Comparison of ENCODE assay signal across 18 mouse cellular contexts in the genomic region with DNA sequence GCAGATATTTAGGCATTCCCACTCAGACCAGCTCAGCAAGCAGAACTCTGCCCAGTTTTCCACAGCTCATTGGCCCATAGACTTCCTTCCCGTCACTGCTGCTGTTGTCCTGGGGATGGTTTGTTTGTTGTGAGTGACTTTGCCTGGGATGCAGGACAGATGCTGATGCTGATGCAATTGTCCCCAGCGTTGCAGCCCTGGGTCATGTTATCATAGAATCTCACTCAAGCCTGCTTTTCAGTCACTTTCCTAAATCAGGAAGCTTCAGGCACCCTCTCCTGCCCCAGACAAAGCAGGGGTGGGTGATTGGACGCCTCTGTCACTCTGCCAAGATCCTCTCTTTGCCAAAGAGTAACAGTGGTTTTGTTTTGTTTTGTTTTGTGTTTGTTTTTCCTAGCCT.
DNase-seq lines count a peak whose midpoint lies in the region; ATAC-seq lines count a peak whose summit lies in the region.
"Had no signal": no experiment of that assay in that cellular context is flagged by ENCODE, and none has a peak within 500 bp of the region (broad histone marks: within the 10 kb centered on the region; RNA-seq: fewer than 3 reads in every experiment).

No protein-coding gene starts in this region.

- DNase-seq in heart, adult 18-20 months = peak; percentile 32 to 39
- no peak for DNase-seq in heart, postnatal 25 days (ENCODE audit: low spot score)
- peak; percentile 36 for DNase-seq in adipocyte (ENCODE audit: low spot score)
- peak; percentile 7 for DNase-seq in heart, postnatal 4 days
- DNase-seq in lung, postnatal 14 days = peak; percentile 36
- DNase-seq in layer of hippocampus, postnatal 10 days (ENCODE audit: low spot score in 2 of 2) = no peak
- no peak for DNase-seq in forebrain, embryonic 11.5 days (ENCODE audit: low spot score)
- DNase-seq: adrenal gland, postnatal 25 days; cerebellum, adult 18-20 months; right cerebral cortex, adult 18-20 months had no signal

- intact Hi-C loops in heart, postnatal 25 days (cut with DNase I) = loop anchor here (5.0 to 10.0 kb wide), 4 partner anchors 138 to 712 kb away; no protein-coding TSS in a partner anchor

- no peaks in the 10 kb centered on the region for H3K27me3 ChIP-seq in midbrain, embryonic 13.5 days
- no peaks in the 10 kb centered on the region for H3K27me3 ChIP-seq in forebrain, embryonic 11.5 days (ENCODE audit: control insufficient read depth, insufficient read depth, low read length)
- H3K27me3 ChIP-seq: embryonic facial prominence, embryonic 12.5 days; forebrain, embryonic 13.5 days; hindbrain, embryonic 15.5 days; neural tube, embryonic 13.5 days; Patski had no signal

- no peak overlapping the region for H3K9ac ChIP-seq in midbrain, embryonic 13.5 days (replicated peaks)
- H3K9ac ChIP-seq in forebrain, embryonic 11.5 days (ENCODE audit: low read length) = no peak overlapping the region
- H3K9ac ChIP-seq: embryonic facial prominence, embryonic 12.5 days; forebrain, embryonic 13.5 days; hindbrain, embryonic 15.5 days; liver, embryonic 14.5 days; neural tube, embryonic 13.5 days had no signal

- H3K27ac ChIP-seq in midbrain, embryonic 13.5 days = no peak overlapping the region
- H3K27ac ChIP-seq in forebrain, embryonic 11.5 days (ENCODE audit: low read depth, low read length) = no peak overlapping the region
- H3K27ac ChIP-seq: embryonic facial prominence, embryonic 12.5 days; forebrain, embryonic 13.5 days; hindbrain, embryonic 15.5 days; liver, embryonic 14.5 days; midbrain, embryonic 10.5 days; neural tube, embryonic 13.5 days had no signal

- H3K36me3 ChIP-seq in midbrain, embryonic 13.5 days = no peaks in the 10 kb centered on the region
- no peaks in the 10 kb centered on the region for H3K36me3 ChIP-seq in forebrain, embryonic 11.5 days (ENCODE audit: control insufficient read depth, insufficient read depth, low read length)
- H3K36me3 ChIP-seq: embryonic facial prominence, embryonic 12.5 days; hindbrain, embryonic 15.5 days; midbrain, embryonic 10.5 days; neural tube, embryonic 13.5 days had no signal

- H3K9me3 ChIP-seq in midbrain, embryonic 13.5 days = no peaks in the 10 kb centered on the region
- no peaks in the 10 kb centered on the region for H3K9me3 ChIP-seq in forebrain, embryonic 11.5 days (ENCODE audit: control insufficient read depth, low read length)
- H3K9me3 ChIP-seq: embryonic facial prominence, embryonic 12.5 days; forebrain, embryonic 13.5 days; hindbrain, embryonic 15.5 days; midbrain, embryonic 10.5 days; neural tube, embryonic 13.5 days had no signal

- H3K4me2 ChIP-seq in midbrain, embryonic 13.5 days (replicated peaks) = no peak overlapping the region
- no peak overlapping the region for H3K4me2 ChIP-seq in forebrain, embryonic 11.5 days (ENCODE audit: low read depth, low read length, severe bottlenecking)
- H3K4me2 ChIP-seq: embryonic facial prominence, embryonic 12.5 days; forebrain, embryonic 13.5 days; hindbrain, embryonic 15.5 days; neural tube, embryonic 13.5 days had no signal

- H3K4me3 ChIP-seq in midbrain, embryonic 13.5 days (replicated peaks) = no peak overlapping the region
- no peak overlapping the region for H3K4me3 ChIP-seq in forebrain, embryonic 11.5 days (ENCODE audit: low read depth, low read length)
- H3K4me3 ChIP-seq: embryonic facial prominence, embryonic 12.5 days; forebrain, embryonic 13.5 days; hindbrain, embryonic 15.5 days; midbrain, embryonic 10.5 days; neural tube, embryonic 13.5 days had no signal

- 53% methylated on average over 3 of the region's 3 CpGs for WGBS in midbrain, embryonic 13.5 days
- WGBS in forebrain, embryonic 11.5 days = 54% methylated on average over 3 of the region's 3 CpGs

- no peak for ATAC-seq in midbrain, embryonic 13.5 days
- ATAC-seq in forebrain, embryonic 11.5 days (replicated peaks; ENCODE audit: low FRiP score) = no peak
- ATAC-seq: forebrain, embryonic 13.5 days; Patski had no signal

- H3K4me1 ChIP-seq in midbrain, embryonic 13.5 days (replicated peaks) = peaks cover 21% of the 10 kb centered on the region
- no peaks in the 10 kb centered on the region; the same call in 1 of the 2 replicates for H3K4me1 ChIP-seq in forebrain, embryonic 11.5 days (replicated peaks; ENCODE audit: control insufficient read depth, insufficient read depth, low read length)

Comparison
In these comparisons a context has a peak if more than half of its experiments do, and no peak if none do; other contexts are left out.
1. DNase-seq: peak in heart, adult 18-20 months (2 of 2), adipocyte (single experiment), heart, postnatal 4 days (single experiment) and lung, postnatal 14 days (single experiment); none in heart, postnatal 25 days (single experiment), layer of hippocampus, postnatal 10 days (0 of 2) and forebrain, embryonic 11.5 days (single experiment).